Mouse (Mus musculus) stomach, embryonic 14.5 days (tissue): ENCODE measurements at regions not wholly inside any gene's neighbourhood (a gene's known extent, or its start where the extent isn't known, plus 50 kb on each side); places are given as distances from the start of the nearest gene placed in this dataset.
A peak's percentile ranks its signal among the peaks of the same experiment; 100 is the strongest.

Experiments
- ATAC-seq: fragments of 200-750 bp; cut with Nextera tagmentation; 2 replicates; pipeline ENCODE4 v1.8.0; 2017; ENCODE audit warnings: low read depth, moderate TSS enrichment; ENCODE audit not compliant: insufficient number of reproducible peaks, insufficient read depth, low FRiP score
- H3K27ac ChIP-seq: fragments of 300-500 bp; sonication (generic); 2 replicates; pipeline ENCODE4 v1.5.1; 2014; ENCODE audit warnings: mild to moderate bottlenecking, low read length, moderate library complexity, mixed read lengths
- H3K27me3 ChIP-seq: fragments of 300-500 bp; sonication (generic); 2 replicates; pipeline ENCODE4 v1.6.1; 2014; ENCODE audit warnings: low read length, control low read depth, mixed read lengths; ENCODE audit not compliant: control insufficient read depth, insufficient read depth
- H3K36me3 ChIP-seq: fragments of 300-500 bp; sonication (generic); 2 replicates; pipeline ENCODE4 v1.6.1; 2014; ENCODE audit warnings: mild to moderate bottlenecking, control low read depth, low read length, moderate library complexity, mixed read lengths; ENCODE audit not compliant: control insufficient read depth, insufficient read depth
- H3K4me1 ChIP-seq: fragments of 300-500 bp; sonication (generic); 2 replicates; pipeline ENCODE4 v1.6.1; 2014; ENCODE audit warnings: low read length, control low read depth, mixed read lengths; ENCODE audit not compliant: control insufficient read depth, insufficient read depth
- H3K4me2 ChIP-seq: fragments of 300-500 bp; sonication (generic); replicated peaks from 2 replicates; pipeline ENCODE4 v1.6.1; 2014; ENCODE audit warnings: low read depth, low read length, control low read depth
- H3K4me3 ChIP-seq: fragments of 300-500 bp; sonication (generic); 2 replicates; pipeline ENCODE4 v1.5.1; 2014; ENCODE audit warnings: low read depth, low read length, control low read depth
- H3K9ac ChIP-seq: fragments of 300-500 bp; sonication (generic); replicated peaks from 2 replicates; pipeline ENCODE4 v1.6.1; 2014; ENCODE audit warnings: low read depth, mild to moderate bottlenecking, control low read depth, low read length, moderate library complexity, mixed read lengths
- H3K9me3 ChIP-seq: fragments of 300-500 bp; sonication (generic); 2 replicates; pipeline ENCODE4 v1.6.1; 2016; ENCODE audit warnings: low read depth, low read length, control low read depth; ENCODE audit not compliant: control insufficient read depth
- whole genome bisulfite sequencing: fragments of 180-500 bp; shearing (Covaris S2); extraction: QIAGEN DNeasy Blood & Tissue Kit; methylation state at CpG from one replicate; pipeline ENCODE4 v1.1.7; 2014; 5-methylcytosine and 5-hydroxymethylcytosine counted together

DNA sequence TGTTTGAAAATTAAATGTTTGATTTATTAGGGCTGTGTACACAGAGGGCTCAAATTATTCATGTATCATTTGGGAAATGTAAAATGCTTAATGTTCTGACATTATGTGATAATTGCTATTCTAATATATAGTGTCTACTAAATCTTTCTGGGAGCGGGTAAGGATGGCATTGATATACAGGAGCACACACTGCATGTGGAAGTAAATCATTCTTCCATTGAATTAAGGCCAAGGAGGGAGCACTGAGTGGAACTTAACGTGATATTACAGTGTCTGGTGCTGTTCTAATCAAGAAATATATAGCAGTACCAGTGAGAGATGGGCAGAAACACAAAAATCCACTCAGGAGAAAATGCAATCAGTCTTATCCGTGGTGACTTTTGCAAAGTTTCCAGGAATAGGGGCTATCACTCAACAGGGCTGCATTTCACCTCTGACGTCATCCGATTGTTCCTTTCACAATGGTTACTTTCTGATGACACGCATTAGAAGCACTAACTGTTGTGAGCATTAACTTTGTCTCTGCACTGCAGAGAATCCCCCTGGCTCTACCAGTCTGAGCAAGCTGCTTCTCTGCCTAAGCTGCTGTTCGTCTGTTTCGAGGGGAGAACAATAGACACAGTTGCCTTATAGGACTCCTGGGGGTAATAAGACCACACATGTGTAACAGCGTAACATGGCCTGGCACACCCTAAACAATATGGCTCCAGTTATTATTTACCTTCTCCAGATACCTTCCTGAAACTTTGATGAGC lies 85.0 kb upstream of the Iqcj start:
- Histone ChIP-seq H3K36me3 (no peaks in the 10 kb centered on the region), H3K4me3 (no peak overlapping the region), H3K4me2 (no peak overlapping the region), H3K27me3 (no peaks in the 10 kb centered on the region), H3K9me3 (no peaks in the 10 kb centered on the region), H3K4me1 (no peaks in the 10 kb centered on the region), H3K27ac (no peak overlapping the region), H3K9ac (no peak overlapping the region)
- no peak for ATAC-seq
- 70% methylated on average over 9 of the region's 9 CpGs for WGBS

DNA sequence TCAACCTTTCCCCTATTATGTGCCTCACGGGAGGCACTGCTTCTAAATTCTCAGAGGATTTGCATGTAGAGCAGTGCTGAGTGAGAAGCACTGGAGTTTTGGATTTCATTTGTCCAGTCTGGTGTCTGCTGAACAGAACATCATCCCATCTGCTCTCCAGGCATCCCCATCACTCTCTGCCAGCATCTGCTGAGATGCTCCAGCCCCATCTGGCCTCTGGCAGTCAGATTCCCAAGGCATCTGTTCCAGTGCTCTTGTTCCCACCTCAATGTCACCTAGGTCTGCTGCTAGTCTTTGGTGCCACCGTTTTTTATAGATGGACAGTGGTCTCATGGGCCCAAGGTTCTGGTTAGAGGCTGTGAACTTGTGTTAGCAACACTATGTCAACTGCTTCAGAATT lies 63.9 kb upstream of the Iqcj start:
- no peaks in the 10 kb centered on the region for H3K9me3 ChIP-seq
- no peak overlapping the region for H3K27ac ChIP-seq
- WGBS: 82% methylated on average over 2 of the region's 2 CpGs
- no peak for ATAC-seq
- no peak overlapping the region for H3K9ac ChIP-seq
- H3K4me3 ChIP-seq: no peak overlapping the region
- H3K36me3 ChIP-seq: no peaks in the 10 kb centered on the region
- H3K4me1 ChIP-seq: no peaks in the 10 kb centered on the region
- no peaks in the 10 kb centered on the region for H3K27me3 ChIP-seq
- no peak overlapping the region for H3K4me2 ChIP-seq

DNA sequence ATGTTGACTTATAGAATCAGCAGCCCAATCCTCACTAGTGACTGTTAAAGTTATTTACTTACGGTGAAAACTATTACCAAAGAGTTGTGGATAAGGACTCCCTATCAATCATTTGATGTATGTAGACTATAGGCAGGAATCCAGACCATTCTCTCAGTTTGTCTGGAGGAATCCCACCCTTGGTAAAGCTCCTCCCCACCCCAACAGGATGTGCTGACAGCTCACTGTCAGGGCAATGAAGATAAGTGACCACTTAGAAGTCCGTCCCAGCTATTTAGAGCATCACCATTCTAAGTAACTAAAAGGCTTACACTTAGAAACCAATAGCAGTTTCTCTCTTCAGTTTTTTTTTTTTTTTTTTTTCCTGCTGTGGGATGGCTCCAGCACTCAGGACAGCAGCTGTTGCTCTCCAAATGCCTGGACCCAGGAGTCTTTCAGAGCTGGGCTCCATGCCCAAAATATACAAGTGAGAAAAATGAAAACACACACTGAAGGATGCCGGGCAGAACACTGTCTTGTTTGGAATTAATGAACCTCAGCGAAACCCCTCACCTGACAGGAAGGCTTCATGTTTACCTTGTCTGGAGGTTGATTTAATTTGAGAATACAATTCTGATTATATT lies 58.9 kb upstream of the Iqcj start:
- H3K9me3 ChIP-seq: no peaks in the 10 kb centered on the region
- no peak overlapping the region for H3K4me2 ChIP-seq
- no peak overlapping the region for H3K27ac ChIP-seq
- peak; percentile 46; the same call in 1 of the 2 replicates for ATAC-seq
- H3K4me1 ChIP-seq: no peaks in the 10 kb centered on the region
- H3K4me3 ChIP-seq: no peak overlapping the region
- no peak overlapping the region for H3K9ac ChIP-seq
- WGBS: 18% methylated on average over 4 of the region's 4 CpGs
- H3K27me3 ChIP-seq: no peaks in the 10 kb centered on the region
- H3K36me3 ChIP-seq: no peaks in the 10 kb centered on the region
